Mouse (Mus musculus): Measurements from ENCODE around the gene Polrmt. TPM values are rescaled to one million over a fixed set of nuclear protein-coding genes. Genes with fewer than 3 reads are reported as not detected.
A peak's percentile ranks its signal among the peaks of the same experiment; 100 is the strongest.

The Polrmt gene
- total and polyA plus RNA-seq, 3 experiments, result 13.5 to 50.5 (median 49.0) TPM

DNA sequence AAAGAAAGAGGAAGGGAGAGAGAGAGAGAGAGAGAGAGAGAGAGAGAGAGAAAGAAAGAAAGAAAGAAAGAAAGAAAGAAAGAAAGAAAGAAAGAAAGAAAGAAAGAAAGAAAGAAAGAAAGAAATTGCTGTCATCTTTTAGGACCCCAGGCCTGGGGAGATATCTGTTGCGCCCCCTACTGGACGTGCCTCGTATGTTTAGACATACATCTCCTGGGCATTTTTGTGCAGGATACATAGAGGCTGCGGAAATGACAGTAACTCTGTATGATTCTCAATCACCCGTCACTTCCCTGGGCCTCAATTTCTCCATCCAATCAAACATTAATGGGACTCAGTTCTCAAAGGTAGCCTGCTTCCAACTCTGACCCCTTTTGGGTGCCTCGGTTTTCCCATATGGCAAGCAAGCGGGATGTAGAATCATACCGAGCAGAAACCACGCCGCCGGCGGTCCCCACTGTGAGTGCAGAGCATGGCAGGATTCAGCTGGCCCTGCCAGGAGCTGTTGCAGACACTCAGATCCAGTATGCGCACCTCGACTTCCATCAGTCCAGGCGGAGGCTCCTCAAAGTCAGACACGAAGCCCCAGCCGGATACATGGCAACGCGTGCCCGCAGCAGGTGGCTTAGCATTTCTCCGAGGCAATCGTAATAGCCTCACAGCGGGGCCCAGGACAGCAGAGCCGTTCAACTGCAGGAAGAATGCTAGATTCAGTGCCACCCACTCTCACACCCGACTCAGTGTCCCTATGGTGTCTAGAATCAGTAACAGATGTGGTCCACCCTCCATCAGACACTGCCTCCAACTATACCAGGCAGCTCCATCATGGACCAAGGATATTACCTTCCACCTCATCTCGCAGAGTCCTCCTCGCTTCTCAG, 37.8 kb upstream of the Polrmt start:
- H3K9ac ChIP-seq (ENCODE audit: insufficient read depth, low read depth), result no peak overlapping the region
- dilution Hi-C loops (cut with MboI; ENCODE audit: extremely low pct_ligation_motif_present, extremely low pct_unique_long_range_greater_than_20kb, low sequenced_read_pairs), result no loop called here
- in situ Hi-C loops (cut with MboI; ENCODE audit: low pct_ligation_motif_present, low pct_unique_long_range_greater_than_20kb, low sequenced_read_pairs), result loop anchor here (5.0 kb wide), 1 partner anchor 92 kb away; no protein-coding TSS in a partner anchor
- H3K4me3 ChIP-seq (replicated peaks in 1 of 3; ENCODE audit: low read depth in 2 of 3, low read length in 2 of 3, poor library complexity in 1 of 3), result no peak overlapping the region
- peaks cover 17 to 39% of the 10 kb centered on the region in 2 experiments for H3K4me1 ChIP-seq (ENCODE audit: control insufficient read depth in 1 of 2, insufficient read depth in 2 of 2)
- peak; percentile 63 for DNase-seq (ENCODE audit: extremely low read depth)
- H3K27me3 ChIP-seq (replicated peaks), result peaks cover 41% of the 10 kb centered on the region
- H3K79me2 ChIP-seq (replicated peaks; ENCODE audit: control insufficient read depth, extremely low read depth, insufficient read depth, poor library complexity, severe bottlenecking), result no peaks in the 10 kb centered on the region
- H3K36me3 ChIP-seq (replicated peaks in 1 of 2; ENCODE audit: control insufficient read depth in 1 of 2, insufficient read depth in 1 of 2, low read length in 1 of 2), result no peaks in the 10 kb centered on the region
- H3K4me2 ChIP-seq (ENCODE audit: insufficient read depth, low read depth, poor library complexity, severe bottlenecking), result no peak overlapping the region
- no peak overlapping the region for H3K27ac ChIP-seq (ENCODE audit: insufficient read depth, low read depth)
- TF ChIP-seq SMC3 (IDR thresholded peaks at IDR 0.05; ENCODE audit: low read depth, low read length) (peak; percentile 23; the same call in 1 of the 2 replicates), GABPA (IDR thresholded peaks at IDR 0.05; ENCODE audit: insufficient replicate concordance, low read depth, low read length) (no peak), CTCF (conservative IDR thresholded peaks at IDR 0.05 in 1 of 2, IDR thresholded peaks at IDR 0.05 in 1 of 2; ENCODE audit: low read depth in 2 of 2, low read length in 2 of 2) (peak; percentile 63 to 66)
- no peaks in the 10 kb centered on the region for H3K9me3 ChIP-seq (replicated peaks; ENCODE audit: low read length)

DNA sequence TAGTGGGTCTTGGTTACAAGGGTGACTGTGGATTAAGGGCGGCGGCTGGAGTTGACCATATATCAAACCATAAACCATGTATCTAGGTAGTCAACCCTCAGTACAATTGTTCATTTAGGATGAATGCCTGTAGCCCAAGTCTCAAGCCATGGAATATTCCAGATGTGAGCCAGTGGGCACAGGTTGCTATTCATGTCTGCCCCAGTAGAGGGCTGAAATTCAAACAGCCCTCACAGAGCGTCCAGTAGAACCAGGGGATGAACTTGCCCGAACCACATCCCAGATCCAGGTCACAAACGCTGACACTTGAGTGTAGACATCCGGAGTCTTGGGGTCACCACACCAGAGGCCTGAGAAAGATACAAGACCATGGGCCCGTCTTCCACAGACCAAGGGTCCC, 36.7 kb upstream of the Polrmt start:
- in situ Hi-C loops (cut with MboI; ENCODE audit: low pct_ligation_motif_present, low pct_unique_long_range_greater_than_20kb, low sequenced_read_pairs), result loop anchor here (5.0 kb wide), 1 partner anchor 91 kb away; no protein-coding TSS in a partner anchor
- H3K4me1 ChIP-seq (ENCODE audit: control insufficient read depth in 1 of 2, insufficient read depth in 2 of 2), result peaks cover 14 to 37% of the 10 kb centered on the region in 2 experiments
- dilution Hi-C loops (cut with MboI; ENCODE audit: extremely low pct_ligation_motif_present, extremely low pct_unique_long_range_greater_than_20kb, low sequenced_read_pairs), result no loop called here

GRCm38 (mm10) chr10:79781956-79782355, 35.6 kb upstream of the Polrmt start:
- Histone ChIP-seq H3K27me3 (replicated peaks) (peaks cover 57% of the 10 kb centered on the region), H3K27ac (ENCODE audit: insufficient read depth, low read depth) (no peak overlapping the region), H3K4me3 (replicated peaks in 1 of 3; ENCODE audit: low read depth in 2 of 3, low read length in 2 of 3, poor library complexity in 1 of 3) (no peak overlapping the region), H3K9me3 (replicated peaks; ENCODE audit: low read length) (no peaks in the 10 kb centered on the region), H3K9ac (ENCODE audit: insufficient read depth, low read depth) (no peak overlapping the region), H3K4me2 (ENCODE audit: insufficient read depth, low read depth, poor library complexity, severe bottlenecking) (no peak overlapping the region), H3K36me3 (replicated peaks in 1 of 2; ENCODE audit: control insufficient read depth in 1 of 2, insufficient read depth in 1 of 2, low read length in 1 of 2) (no peaks in the 10 kb centered on the region), H3K79me2 (replicated peaks; ENCODE audit: control insufficient read depth, extremely low read depth, insufficient read depth, poor library complexity, severe bottlenecking) (no peaks in the 10 kb centered on the region), H3K4me1 (ENCODE audit: control insufficient read depth in 1 of 2, insufficient read depth in 2 of 2) (peaks cover 14 to 37% of the 10 kb centered on the region in 2 experiments)
- no peak for DNase-seq (ENCODE audit: extremely low read depth)
- TF ChIP-seq MEF2A (IDR thresholded peaks at IDR 0.05; ENCODE audit: borderline replicate concordance, low read depth, low read length) (no peak), CTCF (conservative IDR thresholded peaks at IDR 0.05 in 1 of 2, IDR thresholded peaks at IDR 0.05 in 1 of 2; ENCODE audit: low read depth in 2 of 2, low read length in 2 of 2) (peak in 1 of 2 experiments; percentile 13; a peak in 1 of 4 replicates), RAD21 (IDR thresholded peaks at IDR 0.05; ENCODE audit: low read depth, low read length) (no peak), ZKSCAN1 (IDR thresholded peaks at IDR 0.05; ENCODE audit: borderline replicate concordance, low read depth, low read length) (no peak), KAT2A (IDR thresholded peaks at IDR 0.05; ENCODE audit: insufficient replicate concordance, low read length) (no peak), IRF4 (IDR thresholded peaks at IDR 0.05; ENCODE audit: low read depth, low read length) (no peak), GABPA (IDR thresholded peaks at IDR 0.05; ENCODE audit: insufficient replicate concordance, low read depth, low read length) (no peak), TBP (conservative IDR thresholded peaks at IDR 0.05; ENCODE audit: low read depth, low read length) (no peak)
- in situ Hi-C loops (cut with MboI; ENCODE audit: low pct_ligation_motif_present, low pct_unique_long_range_greater_than_20kb, low sequenced_read_pairs) (loop anchor here (5.0 kb wide), 1 partner anchor 90 kb away; no protein-coding TSS in a partner anchor), dilution Hi-C loops (cut with MboI; ENCODE audit: extremely low pct_ligation_motif_present, extremely low pct_unique_long_range_greater_than_20kb, low sequenced_read_pairs) (no loop called here)

More for the DNA sequence above, 36.7 kb upstream of the Polrmt start:
- Histone ChIP-seq H3K4me2 (ENCODE audit: insufficient read depth, low read depth, poor library complexity, severe bottlenecking) (no peak overlapping the region), H3K27ac (ENCODE audit: insufficient read depth, low read depth) (no peak overlapping the region), H3K36me3 (replicated peaks in 1 of 2; ENCODE audit: control insufficient read depth in 1 of 2, insufficient read depth in 1 of 2, low read length in 1 of 2) (no peaks in the 10 kb centered on the region), H3K9me3 (replicated peaks; ENCODE audit: low read length) (no peaks in the 10 kb centered on the region), H3K9ac (ENCODE audit: insufficient read depth, low read depth) (no peak overlapping the region), H3K4me3 (replicated peaks in 1 of 3; ENCODE audit: low read depth in 2 of 3, low read length in 2 of 3, poor library complexity in 1 of 3) (no peak overlapping the region), H3K27me3 (replicated peaks) (peaks cover 50% of the 10 kb centered on the region), H3K79me2 (replicated peaks; ENCODE audit: control insufficient read depth, extremely low read depth, insufficient read depth, poor library complexity, severe bottlenecking) (no peaks in the 10 kb centered on the region)
- DNase-seq (ENCODE audit: extremely low read depth), result no peak
- TF ChIP-seq MYC (IDR thresholded peaks at IDR 0.05; ENCODE audit: low read depth, low read length) (no peak), SMC3 (IDR thresholded peaks at IDR 0.05; ENCODE audit: low read depth, low read length) (peak; percentile 9; the same call in 1 of the 2 replicates), CTCF (conservative IDR thresholded peaks at IDR 0.05 in 1 of 2, IDR thresholded peaks at IDR 0.05 in 1 of 2; ENCODE audit: low read depth in 2 of 2, low read length in 2 of 2) (peak; percentile 37 to 39)
